Mouse (Mus musculus): ENCODE results near the gene Cyld.

The Cyld gene

GRCm38 (mm10) chr8:88792691-88793323, 96.0 kb downstream of the Cyld start:
- DNase-seq (ENCODE audit: low spot score): no peak

- no peak for DNase-seq (ENCODE audit: low spot score)
Measured at GRCm38 (mm10) chr8:88793324-88793722, 96.5 kb downstream of the Cyld start.

DNA sequence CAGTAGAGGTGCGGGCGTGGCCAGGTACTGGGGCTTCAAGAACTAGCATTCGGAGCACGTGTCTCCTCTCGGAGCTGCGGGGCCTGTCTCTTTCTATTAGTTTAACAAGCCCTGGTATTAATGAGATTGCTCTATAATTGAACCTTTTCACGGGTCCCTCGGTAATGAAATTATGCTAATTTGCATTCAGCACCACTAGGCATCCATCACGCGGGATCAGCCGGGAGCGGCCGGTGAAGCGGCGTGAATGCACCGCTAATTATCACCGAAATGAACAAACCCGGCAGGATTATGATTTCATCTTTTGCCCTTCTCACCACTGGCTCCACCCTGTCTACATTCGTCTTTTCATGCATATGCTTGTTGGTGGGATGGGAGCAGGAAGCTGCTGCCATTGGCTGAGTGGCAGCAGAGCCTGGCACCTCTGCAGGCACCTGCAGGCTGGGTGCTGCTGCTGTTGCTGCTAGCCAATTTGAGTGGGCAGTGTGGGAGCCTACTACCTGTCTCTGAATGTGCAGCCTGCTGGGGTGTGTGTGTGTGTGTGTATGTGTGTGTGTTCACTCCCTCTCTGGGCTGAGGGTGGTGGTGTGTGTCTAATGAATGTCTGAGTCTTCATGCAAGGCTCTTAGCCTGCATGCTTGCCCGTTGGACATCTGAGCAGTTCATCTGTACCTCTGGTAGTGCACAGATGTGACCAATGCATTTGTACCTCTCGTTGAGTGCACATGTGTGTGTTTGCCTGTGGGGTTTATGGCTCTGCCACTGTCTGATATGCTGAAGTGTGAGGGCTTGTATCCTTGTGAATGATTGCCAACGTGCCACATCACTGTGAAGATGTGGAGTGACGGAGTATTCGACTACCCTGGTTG, 97.2 kb downstream of the Cyld start:
- no peak for DNase-seq (ENCODE audit: low spot score)

DNA sequence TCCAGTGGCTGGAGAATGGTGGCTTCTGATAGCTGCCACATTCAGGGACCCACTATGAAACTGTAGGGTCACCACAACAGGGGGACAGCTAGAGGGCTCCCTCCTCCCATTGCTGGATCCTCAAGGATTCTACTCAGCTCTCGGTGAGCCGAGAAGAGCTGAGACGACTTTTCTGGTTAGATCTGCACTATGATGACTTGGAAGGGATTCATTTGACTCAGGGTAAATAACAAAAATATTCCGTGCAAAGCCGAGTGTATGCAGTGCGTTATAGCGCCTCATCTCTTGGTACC, 97.7 kb downstream of the Cyld start:
- no peak for DNase-seq (ENCODE audit: low spot score)

GRCm38 (mm10) chr8:88795896-88796295, 99.1 kb downstream of the Cyld start:
- DNase-seq (ENCODE audit: low spot score): no peak

DNA sequence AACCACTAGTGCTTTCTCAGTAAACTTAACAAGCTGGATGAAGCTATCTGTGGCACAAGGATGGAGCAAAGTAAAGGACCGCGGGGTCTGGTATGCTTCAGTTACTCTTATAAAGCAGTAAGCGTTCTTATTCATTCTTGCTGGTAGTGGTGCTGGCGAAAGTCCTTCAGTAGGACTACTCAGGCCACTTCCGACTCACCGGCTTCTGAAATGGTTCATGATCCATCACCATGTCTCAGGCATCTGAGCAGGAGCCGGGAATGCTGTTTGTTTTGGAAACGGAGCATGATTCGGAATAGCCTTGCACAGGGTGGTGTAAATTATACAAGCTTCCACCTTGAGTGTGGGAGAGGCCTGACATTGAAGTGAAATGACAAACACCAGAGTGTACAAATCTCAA, 99.8 kb downstream of the Cyld start:
- DNase-seq (ENCODE audit: low spot score): no peak

All from ovary, postnatal 36 days (tissue).